Mouse (Mus musculus): ENCODE measurements around the gene Obox3. TPM values are rescaled to one million over a fixed set of nuclear protein-coding genes. Genes with fewer than 3 reads are reported as not detected.
"Not testable (repeated sequence)": the region's sequence is repeated elsewhere in the genome, so short reads cannot be mapped to it uniquely, and the experiment has no call there.

Obox3 gene
- not detected for polyA plus RNA-seq (2021)

DNA sequence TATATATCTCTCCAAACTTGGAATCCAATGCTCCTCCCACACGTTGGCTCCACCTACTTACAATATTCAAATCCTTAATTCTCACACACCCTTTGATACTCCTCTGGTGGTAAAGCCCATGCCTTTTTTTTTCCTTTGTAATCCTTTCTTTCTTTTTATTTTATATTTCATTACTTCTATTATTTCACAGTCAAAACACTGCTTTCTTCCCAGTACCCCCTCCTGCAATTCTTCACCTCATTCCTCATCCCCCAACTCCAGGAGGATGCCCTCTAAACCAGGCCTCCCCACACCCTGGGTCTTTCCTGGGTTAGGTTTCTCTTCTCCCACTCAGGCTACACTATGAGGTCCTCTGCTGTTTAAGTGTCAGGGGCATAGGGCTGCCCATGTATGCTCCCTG lies at the start of gene Obox3:
Gene Obox3 (minus strand): TSS at position 101 of the 400 bp plus-strand sequence.
- POLR2A ChIA-PET; CTCF ChIA-PET; in situ Hi-C loops (cut with MboI; ENCODE audit: low pct_unique_long_range_greater_than_20kb); DNase-seq (ENCODE audit: low read depth, low spot score); H3K27me3 ChIP-seq; ATAC-seq: not testable (repeated sequence)

DNA sequence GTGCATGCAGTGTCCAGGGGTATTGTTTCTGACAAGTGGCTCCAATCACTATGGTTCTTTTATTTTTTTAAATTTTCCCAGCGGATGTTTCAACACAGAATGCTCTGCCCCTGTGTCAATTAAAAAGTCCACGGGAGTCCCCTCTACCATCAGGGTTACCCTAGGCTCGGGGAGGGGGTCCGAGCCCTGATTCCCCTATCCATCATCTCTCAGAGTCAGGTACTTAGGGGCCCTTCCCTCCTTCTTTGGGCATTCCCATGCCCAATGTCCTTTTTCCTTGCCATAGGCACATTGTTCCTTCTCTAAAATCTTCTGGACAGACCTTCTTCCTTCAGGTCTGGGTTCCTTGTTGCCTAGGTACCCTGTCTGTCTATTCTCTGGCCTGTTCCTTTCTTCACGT lies 130.3 kb downstream of the Obox3 start:
- ATAC-seq; H3K27me3 ChIP-seq; CTCF ChIA-PET; POLR2A ChIA-PET; in situ Hi-C loops (cut with MboI; ENCODE audit: low pct_unique_long_range_greater_than_20kb); DNase-seq (ENCODE audit: low read depth, low spot score): not testable (repeated sequence)

Other genes starting within 250 kb of the Obox3 start
- not detected for gene Obox5, start 110.2 kb upstream of the Obox3 start, polyA plus RNA-seq (2021)
- not detected for gene Obox6, start 199.8 kb upstream of the Obox3 start, polyA plus RNA-seq (2021)
- gene Crx, start 240.1 kb upstream of the Obox3 start, polyA plus RNA-seq (2021): not detected
- not detected for gene Crxos, start 242.7 kb upstream of the Obox3 start, polyA plus RNA-seq (2021)